Mouse (Mus musculus): ENCODE results near the gene Vps45.
"Not testable (repeated sequence)": the region's sequence is repeated elsewhere in the genome, so short reads cannot be mapped to it uniquely, and the experiment has no call there.

The Vps45 gene

DNA sequence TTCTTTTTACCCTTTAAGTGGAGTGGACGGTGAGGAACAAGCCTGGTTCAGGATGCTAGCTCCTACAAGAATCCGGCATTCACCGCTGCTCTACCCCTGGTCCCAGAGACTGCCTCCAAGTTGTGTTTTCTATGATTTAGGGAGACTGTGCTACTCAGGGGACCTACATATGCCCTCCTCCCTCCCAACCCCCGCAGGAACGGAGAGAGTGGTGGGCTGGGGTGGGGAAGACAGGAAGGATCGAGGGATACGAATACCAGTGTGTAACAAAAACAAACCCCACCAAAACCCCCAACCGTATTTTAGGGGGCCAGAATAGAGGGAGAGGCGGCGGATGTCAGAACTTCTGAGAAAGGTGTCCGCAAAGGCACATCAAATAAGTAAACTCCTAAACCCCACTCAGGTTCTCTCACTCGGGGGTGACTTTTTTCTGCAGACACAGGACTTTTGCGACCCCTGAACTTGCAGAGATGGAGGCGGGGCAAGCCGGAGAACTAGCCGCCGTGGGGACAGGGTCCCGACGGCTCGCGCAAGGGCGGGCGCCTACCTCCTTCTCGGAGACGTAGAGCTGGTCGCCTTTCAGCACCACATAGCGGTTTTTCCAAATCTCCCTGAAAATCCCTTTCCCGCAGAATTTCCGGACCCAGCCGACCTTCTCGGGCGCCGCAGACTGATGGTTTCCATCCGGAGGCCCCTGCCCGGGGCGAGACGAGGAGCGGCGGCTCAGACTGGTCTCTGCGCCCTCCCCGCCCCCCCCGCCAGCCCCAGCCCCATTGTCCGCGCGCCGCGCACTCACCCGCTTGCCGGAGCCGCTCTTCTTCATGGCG is 63.1 kb downstream of the Vps45 start:
- peak; percentile 62 for DNase-seq

DNA sequence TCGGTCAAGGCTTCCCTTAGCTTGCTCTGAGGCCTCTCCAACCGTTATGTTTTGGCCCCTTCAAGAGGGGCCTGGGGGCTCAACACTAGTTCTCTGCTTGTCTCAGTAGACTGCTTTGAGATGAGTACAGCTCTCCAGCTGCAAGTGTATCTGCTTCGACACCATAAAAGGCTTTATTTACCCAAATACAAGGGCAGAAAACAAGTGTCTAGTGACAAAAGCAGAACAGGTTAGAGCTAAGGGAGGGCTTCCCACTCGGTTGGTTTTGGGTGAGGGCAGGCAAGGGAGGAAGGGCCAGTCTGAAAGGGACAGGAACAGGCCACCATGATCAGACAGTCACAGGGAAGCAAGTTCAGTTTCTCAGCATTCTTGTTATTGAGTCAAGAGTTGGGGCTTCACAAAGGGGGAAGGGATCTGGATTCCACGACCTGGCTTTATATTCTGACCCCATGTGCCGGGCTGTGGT is 63.9 kb downstream of the Vps45 start:
- peak; percentile 38 for DNase-seq

DNA sequence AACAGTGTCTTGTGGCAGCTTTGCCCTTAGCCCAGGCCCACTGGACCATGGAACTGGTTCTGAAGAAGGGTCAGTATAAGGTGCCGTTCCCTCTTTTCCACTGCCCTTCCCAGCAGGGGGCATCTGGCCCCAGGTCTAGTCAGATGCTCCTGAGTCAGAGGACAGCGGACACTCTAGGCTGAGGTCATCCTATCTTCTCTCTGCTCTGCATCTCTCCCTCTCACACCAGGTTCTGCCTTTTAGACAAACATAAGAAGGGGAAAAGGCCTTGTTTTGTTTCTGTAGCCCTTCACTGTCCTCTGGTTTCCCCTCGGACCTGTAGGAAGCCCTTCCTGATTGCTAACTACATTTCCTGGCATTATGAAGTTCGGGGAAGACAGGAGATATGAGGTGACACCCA is 64.4 kb downstream of the Vps45 start:
- DNase-seq: peak; percentile 53

DNA sequence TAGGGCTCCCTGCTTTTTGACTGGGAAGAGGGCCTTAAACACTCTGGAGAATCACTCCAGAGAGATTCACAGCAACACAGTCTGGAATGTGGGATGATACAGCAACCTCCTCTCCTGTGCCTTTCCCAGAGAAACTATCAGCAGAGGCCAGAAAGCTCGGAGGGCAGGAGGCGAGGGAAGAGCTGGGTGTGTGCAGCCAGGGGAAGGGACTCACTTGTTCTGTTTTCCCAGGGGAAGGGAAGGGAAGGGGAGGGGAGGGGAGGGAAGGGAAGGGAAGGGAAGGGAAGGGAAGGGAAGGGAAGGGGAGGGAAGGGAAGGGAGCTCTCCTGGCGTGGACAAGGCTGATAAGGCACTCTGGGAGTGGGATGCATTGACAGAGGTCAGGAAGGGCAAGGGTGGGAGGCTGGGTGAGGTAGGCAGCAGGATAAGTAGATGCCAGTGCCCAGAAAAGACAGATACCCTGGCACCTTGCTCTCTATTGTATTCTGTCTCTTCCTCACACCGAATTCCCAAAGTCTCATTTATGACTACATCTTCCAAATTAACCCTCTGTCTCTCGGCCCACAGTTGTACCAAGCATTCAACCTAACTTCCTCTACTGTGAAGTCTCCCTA is 65.2 kb downstream of the Vps45 start:
- peak; percentile 51 for DNase-seq

DNA sequence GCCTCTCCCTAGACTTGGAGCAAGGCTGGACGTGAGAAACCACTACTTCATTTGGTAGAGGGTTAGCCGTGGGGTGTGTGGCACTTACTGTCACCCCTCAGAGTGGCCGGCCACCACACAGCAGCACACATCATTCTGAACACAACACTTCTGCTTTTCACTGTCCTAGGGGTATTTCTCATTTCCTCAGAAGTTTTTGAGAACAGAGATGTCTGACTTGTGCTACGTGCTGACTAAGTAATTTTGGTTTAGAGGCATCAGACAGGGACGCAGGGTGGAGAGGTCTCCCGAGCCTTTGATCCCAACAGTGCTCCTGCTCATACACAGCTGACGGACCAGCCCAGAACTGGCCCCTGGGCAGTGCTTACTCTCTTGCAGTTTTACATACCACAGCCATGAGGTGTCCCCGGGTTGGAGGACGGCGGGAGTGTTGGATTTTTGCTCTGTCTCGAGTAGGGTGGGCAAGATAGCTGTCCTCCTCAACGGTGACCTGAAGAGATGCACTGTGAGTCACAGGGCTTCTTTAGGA is 67.8 kb downstream of the Vps45 start:
- no peak for DNase-seq

DNA sequence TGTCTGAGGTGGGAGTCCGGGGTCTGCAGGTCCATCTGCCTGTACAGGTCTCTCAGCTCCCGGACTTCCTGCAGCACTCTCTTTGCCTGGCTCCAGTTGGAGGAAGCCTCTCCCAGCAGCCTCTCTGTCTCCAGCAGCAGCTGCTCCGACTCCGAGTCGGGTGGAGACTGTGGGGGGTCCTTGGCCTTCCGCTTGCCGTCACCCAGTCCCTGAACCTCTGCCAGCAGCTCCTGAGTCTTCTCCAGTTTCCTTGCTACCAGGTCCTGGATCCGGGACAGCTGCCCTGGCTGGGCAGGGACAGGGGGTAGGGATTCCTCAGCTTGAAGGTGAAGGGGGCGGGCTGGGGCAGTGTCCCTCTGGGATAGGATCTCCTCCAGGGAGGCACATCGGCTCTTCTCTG is 69.3 kb downstream of the Vps45 start:
- peak; percentile 92 for DNase-seq

DNA sequence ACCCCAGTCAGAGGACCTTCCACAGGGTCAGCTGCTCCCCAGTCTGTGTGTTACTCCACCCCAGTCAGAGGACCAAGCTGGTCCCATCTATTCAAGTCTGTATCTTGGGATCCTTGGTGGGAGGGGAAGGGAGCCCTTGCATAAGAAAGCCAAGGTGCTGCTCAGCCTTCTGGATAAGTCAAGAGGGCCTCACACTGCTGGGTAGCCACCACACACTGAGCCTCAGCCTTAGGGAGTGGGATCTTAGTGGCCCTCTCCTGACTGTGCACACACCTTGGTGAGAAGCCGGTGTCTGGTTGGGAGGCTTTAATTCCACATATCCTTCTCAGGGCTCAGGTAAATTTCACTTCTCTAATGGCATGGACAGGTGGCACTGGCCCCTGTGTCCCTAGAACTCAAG is 70.1 kb downstream of the Vps45 start:
- no peak for DNase-seq

DNA sequence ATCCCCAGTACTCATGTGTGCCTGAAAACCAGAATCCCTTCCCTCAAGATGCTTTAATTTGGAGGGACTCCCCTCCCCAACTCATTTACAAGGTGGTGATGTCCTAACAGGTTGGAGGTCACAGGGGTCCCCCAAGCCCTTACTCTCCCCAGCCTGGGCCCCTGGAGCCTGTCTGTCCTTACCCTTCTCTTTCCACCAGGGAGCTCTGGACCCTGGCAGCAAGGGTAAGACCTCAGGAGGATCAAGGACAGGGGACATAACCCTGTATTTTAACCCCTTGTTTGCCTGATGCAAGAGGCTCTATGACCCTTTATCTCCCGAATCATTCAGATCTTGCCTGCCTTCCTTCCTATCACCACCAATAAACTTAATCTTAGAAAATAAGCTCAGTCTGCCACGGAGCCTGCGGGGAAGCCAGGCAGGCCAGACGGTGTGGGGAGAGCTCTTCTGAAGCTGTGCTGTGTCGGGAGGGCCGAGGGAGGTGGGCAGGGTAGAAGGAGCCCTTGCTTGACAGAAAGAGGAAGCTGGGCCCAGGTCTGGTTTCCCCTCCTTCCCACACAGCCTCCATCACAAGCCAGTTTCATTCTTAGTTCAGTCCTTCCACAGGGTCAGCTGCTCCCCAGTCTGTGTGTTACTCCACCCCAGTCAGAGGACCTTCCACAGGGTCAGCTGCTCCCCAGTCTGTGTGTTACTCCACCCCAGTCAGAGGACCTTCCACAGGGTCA is 70.7 kb downstream of the Vps45 start:
- DNase-seq: no peak

DNA sequence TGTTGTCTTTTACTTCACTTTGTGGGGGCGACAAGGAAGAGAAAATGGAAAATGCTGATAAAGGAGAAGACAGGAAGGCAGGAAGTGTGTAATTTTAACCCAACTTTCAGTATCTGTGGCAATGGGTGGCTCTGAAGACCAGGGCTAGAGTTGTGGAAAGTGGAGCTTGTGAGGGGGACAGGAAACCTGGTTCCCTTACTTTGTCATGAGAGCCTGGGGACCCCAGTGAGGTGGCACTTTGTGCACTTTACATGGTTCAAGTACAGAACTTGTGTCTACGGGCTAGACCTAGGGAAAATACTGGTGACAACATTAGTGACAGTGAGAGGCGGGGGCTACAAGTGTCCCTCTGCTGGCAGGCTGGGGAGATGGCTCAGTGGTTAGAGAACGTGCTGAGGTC is 71.3 kb downstream of the Vps45 start:
- no peak for DNase-seq

DNA sequence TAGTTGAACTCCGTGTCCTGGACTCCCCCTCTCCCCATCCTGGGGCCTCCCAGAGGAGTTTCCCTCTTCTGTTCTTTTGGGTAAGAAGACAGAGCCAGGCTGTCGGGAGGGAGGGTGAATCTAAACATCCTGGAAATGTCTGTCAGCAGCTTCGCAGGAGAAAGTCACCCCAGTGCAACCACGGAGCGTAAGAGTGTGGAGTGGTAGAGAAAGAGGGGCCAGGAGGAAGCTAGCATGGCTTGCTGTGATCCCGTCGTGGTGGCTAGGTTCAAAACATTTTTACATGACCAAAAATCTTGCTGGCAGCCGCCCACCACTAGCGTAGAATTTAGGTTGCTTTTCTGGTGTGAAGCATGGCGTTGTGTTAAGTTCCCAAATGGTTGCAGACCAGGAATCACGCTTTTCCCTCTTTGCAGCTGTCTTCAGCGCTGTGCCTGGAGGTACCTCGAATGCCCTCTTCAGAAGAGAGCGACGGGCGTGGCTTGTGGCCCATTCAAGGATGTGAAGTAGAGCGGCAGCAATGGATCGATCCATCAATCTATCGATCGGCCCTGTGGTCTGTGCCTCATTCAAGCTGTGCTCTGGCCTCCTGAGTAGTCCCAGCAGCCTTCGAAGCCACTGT is 72.2 kb downstream of the Vps45 start:
- peak; percentile 80 for DNase-seq

DNA sequence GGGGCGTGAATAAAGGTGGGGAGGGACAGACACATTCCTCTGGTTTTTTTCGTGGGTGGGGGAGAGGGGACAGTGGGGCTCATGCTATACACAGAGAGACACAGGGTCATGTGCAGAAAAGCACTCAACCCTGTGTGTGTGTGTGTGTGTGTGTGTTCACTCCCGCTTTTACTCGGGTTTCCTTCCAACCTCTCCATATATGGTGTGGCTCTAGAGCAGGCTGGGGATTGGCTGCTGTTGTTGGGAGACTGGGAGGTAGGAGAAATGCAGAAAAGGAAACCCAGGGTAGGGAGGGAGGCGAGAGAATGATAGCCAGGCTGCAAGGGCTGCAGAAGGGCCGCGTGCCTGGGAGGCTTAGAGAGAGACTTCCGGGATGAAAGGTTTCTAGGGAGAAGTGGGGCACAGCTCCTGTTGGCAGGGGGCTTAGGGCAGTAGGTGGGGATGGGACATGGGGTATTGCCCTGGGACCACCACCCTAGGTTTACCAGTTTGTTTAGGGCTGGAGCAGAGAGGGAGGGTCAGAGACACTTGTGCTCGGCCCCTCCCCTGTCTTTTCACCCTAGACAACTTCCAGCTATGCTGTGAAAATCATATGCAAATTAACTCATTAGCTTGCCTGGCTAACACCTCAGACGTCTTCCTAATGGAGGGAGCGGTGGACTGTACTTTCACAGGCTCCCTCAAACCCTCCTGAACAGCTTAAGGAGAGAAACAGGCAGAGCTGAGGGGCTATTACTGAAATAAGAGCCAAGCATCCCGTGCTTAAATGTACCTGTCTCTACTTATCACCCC is 72.9 kb downstream of the Vps45 start:
- peak; percentile 83 for DNase-seq

DNA sequence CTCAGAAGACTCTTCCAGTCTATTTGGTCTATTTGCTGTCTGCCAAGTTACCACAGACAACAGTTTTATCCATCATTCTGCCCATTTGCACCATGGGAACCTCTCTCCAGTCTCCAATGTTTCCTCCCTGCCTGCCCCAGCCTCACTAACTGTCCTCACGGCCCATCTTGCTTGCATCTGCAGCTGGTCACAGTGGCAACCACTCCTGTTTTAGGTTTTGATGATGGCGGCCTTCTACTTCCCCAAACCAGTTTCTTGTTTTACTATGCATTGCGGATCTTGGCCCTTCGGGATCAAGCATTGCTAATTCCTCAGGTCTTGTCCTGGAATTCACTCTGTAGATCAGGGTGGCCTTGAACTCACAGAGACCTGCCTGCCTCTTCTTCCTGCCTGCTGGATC is 76.1 kb downstream of the Vps45 start:
- no peak for DNase-seq

DNA sequence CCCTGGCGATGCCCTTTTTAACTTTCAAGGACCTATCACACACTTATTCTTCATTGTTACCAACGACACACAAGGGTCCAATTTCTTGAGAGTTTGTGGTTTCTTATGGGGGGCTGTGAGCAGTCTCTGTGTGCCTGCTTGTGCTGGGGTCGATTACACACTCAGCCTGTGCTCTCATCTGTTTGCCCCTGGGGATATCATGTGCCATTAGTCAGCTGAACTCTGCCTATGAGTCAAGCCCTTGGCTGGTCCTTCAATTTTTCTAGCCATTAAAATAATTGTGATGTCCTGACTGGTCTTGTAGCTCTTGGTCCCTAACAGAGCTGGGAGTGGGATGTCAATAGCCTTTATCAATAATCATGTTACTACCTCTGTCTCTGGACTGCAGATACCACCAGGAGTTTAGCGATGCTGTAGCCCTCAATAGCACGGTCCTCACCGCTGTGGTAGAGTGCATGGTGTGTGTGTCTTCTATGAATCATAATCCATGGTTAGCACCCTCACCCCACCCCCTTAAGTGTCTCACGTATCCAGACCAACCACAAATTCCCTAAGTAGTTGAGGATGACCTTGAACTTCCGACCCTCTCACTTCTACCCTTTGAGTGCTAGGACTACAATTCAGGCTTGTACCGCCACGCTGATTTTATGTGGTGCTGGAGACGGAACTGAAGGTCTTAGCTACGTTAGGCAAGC is 77.8 kb downstream of the Vps45 start:
- no peak for DNase-seq

DNA sequence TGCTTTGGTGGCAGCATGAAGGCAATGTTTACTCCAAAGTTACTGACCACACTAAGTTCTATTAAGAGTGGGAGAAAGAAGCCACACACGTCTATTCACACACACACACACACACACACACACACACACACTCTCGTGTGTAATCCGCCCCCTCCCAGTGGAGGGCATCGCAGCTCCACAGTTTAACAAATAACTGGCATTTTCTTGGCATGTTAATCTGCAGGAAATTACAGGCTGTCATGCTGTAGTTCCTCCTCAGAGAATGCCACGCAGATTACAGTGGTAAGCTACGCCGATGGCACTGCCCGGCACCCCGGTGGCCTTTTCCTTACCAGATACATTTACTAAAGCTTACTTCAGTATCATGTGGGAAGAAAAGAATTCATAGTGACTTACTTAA is 80.0 kb downstream of the Vps45 start:
- DNase-seq: peak; percentile 45

DNA sequence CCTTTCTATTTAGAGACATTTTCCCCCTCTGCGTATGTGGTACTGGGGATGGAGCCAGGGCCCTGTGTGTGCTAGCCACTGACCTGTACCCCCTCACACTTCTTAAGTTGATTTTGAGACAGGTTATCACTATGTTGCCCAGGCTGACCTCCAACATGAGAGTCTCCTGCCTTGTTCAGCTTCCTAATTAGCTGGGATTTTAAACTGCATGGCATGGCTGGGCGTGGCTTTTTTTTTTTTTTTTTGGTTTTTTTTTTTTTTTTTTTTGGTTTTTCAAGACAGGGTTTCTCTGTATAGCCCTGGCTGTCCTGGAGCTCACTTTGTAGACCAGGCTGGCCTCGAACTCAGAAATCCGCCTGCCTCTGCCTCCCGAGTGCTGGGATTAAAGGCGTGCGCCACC is 80.7 kb downstream of the Vps45 start:
- DNase-seq: not testable (repeated sequence)

DNA sequence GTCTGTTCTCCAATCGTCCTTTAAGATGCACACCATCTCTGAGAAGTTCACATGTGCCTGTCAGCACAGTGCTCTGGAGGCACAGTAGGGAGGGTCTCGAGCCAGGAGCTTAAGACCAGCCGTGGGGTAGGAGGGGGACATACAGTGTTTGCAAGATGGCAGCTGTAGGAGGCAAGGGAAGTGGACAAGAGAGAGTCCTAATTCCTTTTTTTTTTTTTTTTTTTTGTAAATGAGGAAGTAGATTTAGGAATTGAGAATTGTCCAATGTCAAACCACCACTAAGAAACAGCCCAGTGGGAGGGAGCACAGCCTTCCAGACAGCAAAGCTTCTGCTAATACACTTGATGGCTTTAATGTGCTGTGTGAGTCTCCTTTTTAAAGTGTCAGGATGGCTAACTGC is 81.2 kb downstream of the Vps45 start:
- DNase-seq: no peak

DNA sequence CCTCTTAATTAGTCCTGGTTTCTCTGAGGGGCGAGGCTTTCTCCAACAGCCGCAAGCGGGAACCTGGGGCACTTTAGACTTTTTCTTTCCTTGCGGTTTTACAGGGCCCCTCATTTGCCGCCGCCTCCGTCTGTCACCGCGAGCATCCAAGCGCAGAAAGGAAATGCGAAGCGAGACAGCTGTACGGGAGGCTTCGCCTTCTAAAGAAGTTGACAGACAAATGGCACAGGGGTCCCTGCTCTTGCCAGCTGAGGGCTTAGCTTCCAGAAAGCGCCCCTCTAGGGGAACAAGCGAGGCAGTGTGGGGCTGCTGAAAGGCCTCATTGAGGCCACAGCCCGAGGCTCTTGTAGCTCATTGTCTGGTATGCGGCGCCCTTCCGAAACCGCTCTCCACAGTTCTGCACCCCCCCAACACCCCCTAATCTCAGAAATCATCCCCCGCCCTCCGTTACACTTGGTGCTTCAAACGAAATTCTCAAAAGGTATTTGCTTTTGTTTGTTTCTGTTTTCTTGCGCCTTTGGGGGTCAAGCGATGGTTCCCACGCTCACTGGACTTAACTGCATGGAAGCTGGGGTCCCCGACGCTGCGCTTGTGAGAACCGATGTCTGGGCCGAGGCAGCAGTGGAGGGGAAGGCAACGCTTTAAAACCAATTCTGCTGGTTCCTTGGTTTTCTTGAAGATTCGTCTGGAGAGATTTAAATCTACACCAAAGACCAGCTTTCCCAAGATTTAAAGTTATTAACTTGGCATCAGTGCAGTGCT is 85.2 kb downstream of the Vps45 start:
- DNase-seq: peak; percentile 32

DNA sequence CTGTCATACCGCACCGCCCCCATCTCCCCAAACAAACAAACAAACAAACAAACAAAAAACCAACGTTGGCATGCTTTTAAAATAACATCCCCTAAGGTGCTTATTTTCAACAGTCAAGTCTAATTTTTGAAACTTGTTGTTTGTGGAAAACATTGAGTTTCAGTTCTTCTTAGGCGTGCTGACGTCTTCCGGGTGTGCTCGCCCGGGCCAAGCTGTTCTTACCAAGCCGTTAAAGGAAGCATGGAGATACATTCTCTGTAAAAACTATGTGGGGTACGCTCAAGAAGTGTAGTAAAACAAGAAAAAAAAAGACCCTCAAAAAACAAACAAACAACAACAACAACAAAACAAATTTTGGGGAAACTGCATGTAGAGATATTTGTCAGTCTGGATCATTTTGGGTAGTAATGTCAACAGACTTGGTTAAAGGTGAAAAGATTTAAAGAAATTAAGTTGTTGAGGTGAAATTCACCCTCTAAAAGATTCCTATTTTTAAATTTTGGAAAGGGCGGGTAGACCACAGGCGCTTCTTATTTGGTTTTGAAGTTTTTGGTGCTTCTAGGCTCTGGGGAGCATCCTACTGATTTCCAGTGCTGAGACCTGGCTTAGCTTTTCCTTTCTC is 85.9 kb downstream of the Vps45 start:
- no peak for DNase-seq

DNA sequence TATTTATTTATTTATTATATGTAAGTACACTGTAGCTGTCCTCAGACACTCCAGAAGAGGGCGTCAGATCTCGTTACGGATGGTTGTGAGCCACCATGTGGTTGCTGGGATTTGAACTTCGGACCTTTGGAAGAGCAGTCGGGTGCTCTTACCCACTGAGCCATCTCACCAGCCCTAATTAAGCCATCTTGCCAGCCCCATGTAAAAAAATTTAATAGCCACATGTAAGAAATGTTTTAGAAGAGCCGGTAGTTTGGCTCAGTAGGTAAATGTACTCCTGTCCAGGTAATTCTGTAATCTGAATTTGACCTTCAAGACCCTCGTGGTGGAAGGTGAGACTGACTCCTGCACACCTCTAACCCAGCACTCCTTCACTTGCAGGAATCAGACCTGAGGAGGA is 87.6 kb downstream of the Vps45 start:
- not testable (repeated sequence) for DNase-seq

DNA sequence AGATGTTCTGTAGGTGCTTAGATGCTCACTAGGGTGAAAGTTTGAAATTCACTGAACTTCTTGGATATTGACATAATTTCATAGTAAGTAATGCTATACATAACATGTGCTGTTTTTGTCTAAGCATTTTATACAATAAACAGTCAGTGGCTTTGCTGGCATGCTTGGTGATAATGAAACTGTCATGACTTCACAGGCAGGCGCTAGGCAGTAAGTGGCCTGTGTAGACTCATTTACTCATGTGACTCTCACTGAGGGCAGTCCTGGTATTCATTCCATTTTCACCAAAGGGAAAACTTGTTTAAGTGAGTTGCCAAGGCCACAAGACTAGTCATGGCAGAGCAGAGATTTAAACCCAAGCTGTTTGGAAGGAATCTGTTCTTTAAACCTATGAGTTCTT is 89.0 kb downstream of the Vps45 start:
- no peak for DNase-seq
